Mouse (Mus musculus) midbrain, postnatal 0 days (tissue): ENCODE measurements at regions not wholly inside any gene's neighbourhood (a gene's known extent, or its start where the extent isn't known, plus 50 kb on each side); places are given as distances from the start of the nearest gene placed in this dataset.

Experiments used
- ATAC-seq: fragments of 200-750 bp; cut with Nextera tagmentation; 2 replicates; pipeline ENCODE4 v1.8.0; 2017; ENCODE audit warnings: moderate number of reproducible peaks, mild to moderate bottlenecking, moderate TSS enrichment, moderate library complexity; ENCODE audit not compliant: low FRiP score
- DNase-seq: peaks from one replicate; pipeline ENCODE4 v3.0.0-alpha.2; 2015; ENCODE audit warnings: low spot score
- H3K27ac ChIP-seq: fragments of 300-500 bp; sonication (generic); 2 replicates; pipeline ENCODE4 v1.5.1; 2014; ENCODE audit warnings: low read depth, mild to moderate bottlenecking, low read length, mixed read lengths
- H3K27me3 ChIP-seq: fragments of 300-500 bp; sonication (generic); 2 replicates; pipeline ENCODE4 v1.6.1; 2014; ENCODE audit warnings: low read length, control low read depth, mixed read lengths; ENCODE audit not compliant: insufficient read depth
- H3K36me3 ChIP-seq: fragments of 300-500 bp; sonication (generic); 2 replicates; pipeline ENCODE4 v1.6.1; 2014; ENCODE audit warnings: low read length, control low read depth, mixed read lengths; ENCODE audit not compliant: insufficient read depth
- H3K4me1 ChIP-seq: fragments of 300-500 bp; sonication (generic); 2 replicates; pipeline ENCODE4 v1.6.1; 2014; ENCODE audit warnings: mild to moderate bottlenecking, control low read depth, antibody characterized with exemption, low read length, mixed read lengths; ENCODE audit not compliant: insufficient read depth
- H3K4me2 ChIP-seq: fragments of 300-500 bp; sonication (generic); 2 replicates; pipeline ENCODE4 v1.6.1; 2014; ENCODE audit warnings: low read depth, mild to moderate bottlenecking, low read length, mixed read lengths; ENCODE audit not compliant: poor library complexity, severe bottlenecking
- H3K4me3 ChIP-seq: fragments of 300-500 bp; sonication (generic); 2 replicates; pipeline ENCODE4 v1.5.1; 2014; ENCODE audit warnings: low read depth, mild to moderate bottlenecking, low read length, moderate library complexity
- H3K9ac ChIP-seq: fragments of 300-500 bp; sonication (generic); replicated peaks from 2 replicates; pipeline ENCODE4 v1.6.1; 2014; ENCODE audit warnings: mild to moderate bottlenecking, low read length, moderate library complexity, mixed read lengths; ENCODE audit not compliant: poor library complexity, severe bottlenecking
- H3K9me3 ChIP-seq: fragments of 300-500 bp; sonication (generic); 2 replicates; pipeline ENCODE4 v1.6.1; 2016; ENCODE audit warnings: low read length, control low read depth
- CTCF ChIP-seq: IDR thresholded peaks from 2 replicates; pipeline ENCODE4 v1.5.1; 2016; ENCODE audit warnings: antibody characterized with exemption, mild to moderate bottlenecking
- WGBS: fragments of 180-500 bp; shearing (Covaris S2); extraction: QIAGEN DNeasy Blood & Tissue Kit; methylation state at CpG from one replicate; pipeline ENCODE4 v1.1.7; 2014; 5-methylcytosine and 5-hydroxymethylcytosine counted together

GRCm38 (mm10) chr9:91073366-91074174 lies 288.6 kb upstream of the Zic4 start:
- H3K9ac ChIP-seq, result no peak overlapping the region
- no peaks in the 10 kb centered on the region for H3K9me3 ChIP-seq
- DNase-seq, result no peak
- H3K27me3 ChIP-seq, result no peaks in the 10 kb centered on the region
- ATAC-seq, result no peak
- H3K4me2 ChIP-seq, result no peak overlapping the region
- H3K36me3 ChIP-seq, result no peaks in the 10 kb centered on the region
- no peak overlapping the region for H3K4me3 ChIP-seq
- no peaks in the 10 kb centered on the region for H3K4me1 ChIP-seq
- WGBS, result 81% methylated on average over 4 of the region's 4 CpGs
- TF ChIP-seq CTCF, result no peak
- no peak overlapping the region for H3K27ac ChIP-seq

GRCm38 (mm10) chr9:91074175-91074480 lies 288.1 kb upstream of the Zic4 start:
- 62% methylated on average over 5 of the region's 5 CpGs for WGBS
- Histone ChIP-seq H3K27ac (no peak overlapping the region), H3K4me1 (no peaks in the 10 kb centered on the region), H3K27me3 (no peaks in the 10 kb centered on the region), H3K36me3 (no peaks in the 10 kb centered on the region), H3K4me2 (no peak overlapping the region), H3K9me3 (no peaks in the 10 kb centered on the region), H3K4me3 (no peak overlapping the region), H3K9ac (no peak overlapping the region)
- no peak for DNase-seq
- no peak for ATAC-seq
- TF ChIP-seq CTCF, result no peak

- no peak overlapping the region for H3K4me2 ChIP-seq
- H3K4me3 ChIP-seq, result no peak overlapping the region
- no peaks in the 10 kb centered on the region for H3K4me1 ChIP-seq
- ATAC-seq, result no peak
- H3K9ac ChIP-seq, result no peak overlapping the region
- H3K9me3 ChIP-seq, result no peaks in the 10 kb centered on the region
- no peak for DNase-seq
- H3K27ac ChIP-seq, result no peak overlapping the region
- no peaks in the 10 kb centered on the region for H3K36me3 ChIP-seq
- no peaks in the 10 kb centered on the region for H3K27me3 ChIP-seq
- 11% methylated on average over 1 of the region's 1 CpGs for WGBS
- no peak for TF ChIP-seq CTCF
These were observed 284.7 kb upstream of the Zic4 start for GRCm38 (mm10) chr9:91077490-91077889.

GRCm38 (mm10) chr9:91083791-91084190 lies 278.4 kb upstream of the Zic4 start:
- 39% methylated on average over 1 of the region's 1 CpGs for WGBS
- no peak overlapping the region for H3K4me2 ChIP-seq
- H3K27ac ChIP-seq, result no peak overlapping the region
- no peak overlapping the region for H3K9ac ChIP-seq
- H3K4me1 ChIP-seq, result no peaks in the 10 kb centered on the region
- no peaks in the 10 kb centered on the region for H3K36me3 ChIP-seq
- no peak for ATAC-seq
- no peak overlapping the region for H3K4me3 ChIP-seq
- no peak for DNase-seq
- no peaks in the 10 kb centered on the region for H3K27me3 ChIP-seq
- TF ChIP-seq CTCF, result no peak
- H3K9me3 ChIP-seq, result no peaks in the 10 kb centered on the region

GRCm38 (mm10) chr9:91085923-91086322 lies 276.3 kb upstream of the Zic4 start:
- Histone ChIP-seq H3K9me3 (no peaks in the 10 kb centered on the region), H3K9ac (no peak overlapping the region), H3K27ac (no peak overlapping the region), H3K27me3 (no peaks in the 10 kb centered on the region), H3K4me3 (no peak overlapping the region), H3K4me1 (no peaks in the 10 kb centered on the region), H3K4me2 (no peak overlapping the region), H3K36me3 (no peaks in the 10 kb centered on the region)
- no peak for TF ChIP-seq CTCF
- ATAC-seq (no peak), DNase-seq (no peak)
- WGBS, result 91% methylated on average over 3 of the region's 3 CpGs

- DNase-seq, result no peak
- no peak for TF ChIP-seq CTCF
- H3K9me3 ChIP-seq, result no peaks in the 10 kb centered on the region
- WGBS, result 74% methylated on average over 2 of the region's 2 CpGs
- no peaks in the 10 kb centered on the region for H3K36me3 ChIP-seq
- H3K27ac ChIP-seq, result no peak overlapping the region
- no peak overlapping the region for H3K4me3 ChIP-seq
- H3K9ac ChIP-seq, result no peak overlapping the region
- no peaks in the 10 kb centered on the region for H3K4me1 ChIP-seq
- no peaks in the 10 kb centered on the region for H3K27me3 ChIP-seq
- H3K4me2 ChIP-seq, result no peak overlapping the region
- no peak for ATAC-seq
These were observed 272.9 kb upstream of the Zic4 start for GRCm38 (mm10) chr9:91089348-91089747.
